Mouse (Mus musculus): ENCODE measurements around the gene Dnah8.

Dnah8 gene

DNA sequence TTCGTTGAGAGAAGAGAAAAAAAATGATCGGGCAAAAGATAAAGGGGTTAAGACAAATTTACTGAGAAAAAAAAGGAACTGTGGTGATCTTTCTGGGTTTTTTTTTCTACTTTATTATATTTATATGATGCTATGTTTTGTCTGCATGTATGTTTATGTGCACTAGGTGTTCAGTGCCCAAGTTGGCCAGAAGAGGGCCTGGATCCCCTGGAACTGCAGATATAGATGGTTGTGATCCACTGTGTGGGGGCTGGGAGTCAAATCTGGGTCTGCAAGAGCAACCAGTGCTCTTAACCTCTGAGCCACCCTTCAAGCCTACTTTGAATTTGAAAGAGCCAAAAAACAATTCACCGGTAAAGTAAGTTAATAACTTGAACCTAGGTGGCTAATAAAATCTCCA lies 256.2 kb downstream of the Dnah8 start:
- no peak for DNase-seq (ENCODE audit: low read depth)

DNA sequence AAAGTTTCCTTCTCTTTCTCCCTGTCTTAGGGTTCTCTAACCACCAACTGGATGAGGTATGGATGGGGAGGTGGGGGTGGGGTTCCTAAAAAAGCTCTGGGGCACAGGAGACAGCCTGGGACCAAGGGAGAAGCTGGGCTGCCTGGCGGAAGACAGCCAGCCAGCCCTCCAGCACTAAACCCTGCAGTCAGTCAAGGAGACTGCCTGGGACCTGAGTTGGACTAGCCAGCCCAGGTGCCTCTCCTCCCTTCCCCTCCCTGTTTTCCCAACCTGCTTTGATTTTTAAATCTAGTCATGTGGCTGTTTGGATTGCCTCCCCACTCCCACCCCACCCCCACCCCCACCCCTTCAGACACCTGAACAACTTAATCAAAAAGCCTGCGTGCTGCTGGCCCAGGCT lies 256.8 kb downstream of the Dnah8 start:
- no peak for DNase-seq (ENCODE audit: low read depth)

DNA sequence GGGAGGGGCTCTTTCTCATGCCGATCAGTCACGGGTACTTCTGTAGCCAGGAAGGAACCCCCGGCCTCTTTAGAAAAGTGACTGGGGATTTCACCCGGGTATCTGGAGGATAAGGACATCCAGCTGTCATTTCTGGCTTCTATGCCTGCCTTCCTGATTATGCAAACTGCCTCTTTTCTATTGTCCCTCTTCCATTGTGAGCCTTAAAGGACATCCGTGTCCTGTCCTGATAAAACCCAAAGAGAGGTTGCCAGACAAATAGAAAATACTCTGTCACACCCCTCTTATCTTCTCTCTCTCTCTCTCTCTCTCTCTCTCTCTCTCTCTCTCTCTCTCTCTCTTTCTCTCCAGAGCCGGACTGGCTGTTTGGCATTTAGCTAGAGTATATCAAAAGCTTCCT lies 258.1 kb downstream of the Dnah8 start:
- DNase-seq (ENCODE audit: low read depth), result no peak

DNA sequence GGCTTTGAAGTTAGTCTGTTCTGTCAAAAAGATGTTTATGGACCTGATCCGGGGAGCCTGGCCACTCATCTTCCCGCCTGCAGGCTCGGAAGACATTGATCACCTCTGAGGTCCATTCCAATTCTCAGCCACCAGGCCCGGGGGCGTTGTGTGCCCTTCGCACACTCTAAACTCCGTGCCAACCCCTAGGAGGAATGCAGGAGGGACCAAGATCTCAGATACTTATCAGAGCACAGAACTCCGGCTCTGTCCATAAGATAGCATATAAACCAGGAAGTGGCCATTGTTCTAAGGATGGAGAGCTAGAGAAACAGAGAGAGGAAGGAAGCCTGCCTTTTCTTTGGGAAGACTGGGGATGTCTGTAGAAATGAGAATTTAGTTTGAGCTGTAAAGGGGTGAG lies 259.4 kb downstream of the Dnah8 start:
- DNase-seq (ENCODE audit: low read depth), result no peak

DNA sequence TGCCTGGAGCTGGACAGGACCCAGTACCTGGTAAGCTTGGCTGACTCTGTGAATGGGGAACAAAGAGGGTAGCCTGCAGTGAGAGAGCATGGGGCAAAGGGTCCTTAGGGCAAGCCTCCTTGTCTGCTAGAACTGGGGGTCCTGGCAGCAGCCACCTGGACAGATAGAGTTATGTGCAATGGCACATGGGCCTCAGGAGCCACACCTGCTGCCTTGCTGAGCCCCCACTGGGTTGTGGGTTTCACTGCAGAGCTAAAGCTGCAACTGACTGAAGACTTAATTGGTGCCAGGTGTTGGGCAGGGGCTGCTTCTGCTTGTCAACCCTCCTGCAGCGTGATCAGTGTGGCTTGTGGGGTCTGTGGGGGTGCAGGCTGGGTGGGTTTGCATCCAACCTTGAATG lies 267.9 kb downstream of the Dnah8 start:
- DNase-seq (ENCODE audit: low read depth), result no peak

DNA sequence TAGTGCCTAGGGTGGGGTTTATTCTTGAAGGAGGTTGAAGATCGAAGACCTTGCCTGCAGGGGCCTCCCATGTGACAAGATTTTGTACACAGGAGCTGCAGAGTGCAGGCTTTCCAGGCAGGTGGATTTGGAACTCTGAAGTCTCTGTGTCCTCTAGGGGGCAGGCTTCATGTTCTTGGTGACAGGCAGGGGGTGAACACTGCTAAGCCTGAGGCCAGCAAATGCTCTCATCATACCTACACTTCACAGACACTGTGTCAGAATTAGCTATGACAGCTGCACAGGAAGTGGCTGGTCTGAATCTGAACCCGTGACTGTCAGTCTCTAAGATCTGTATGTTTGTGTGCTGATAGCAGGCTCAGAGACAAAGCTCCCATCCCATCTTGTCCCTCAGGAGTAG lies 268.6 kb downstream of the Dnah8 start:
- peak; percentile 30 for DNase-seq (ENCODE audit: low read depth)

DNA sequence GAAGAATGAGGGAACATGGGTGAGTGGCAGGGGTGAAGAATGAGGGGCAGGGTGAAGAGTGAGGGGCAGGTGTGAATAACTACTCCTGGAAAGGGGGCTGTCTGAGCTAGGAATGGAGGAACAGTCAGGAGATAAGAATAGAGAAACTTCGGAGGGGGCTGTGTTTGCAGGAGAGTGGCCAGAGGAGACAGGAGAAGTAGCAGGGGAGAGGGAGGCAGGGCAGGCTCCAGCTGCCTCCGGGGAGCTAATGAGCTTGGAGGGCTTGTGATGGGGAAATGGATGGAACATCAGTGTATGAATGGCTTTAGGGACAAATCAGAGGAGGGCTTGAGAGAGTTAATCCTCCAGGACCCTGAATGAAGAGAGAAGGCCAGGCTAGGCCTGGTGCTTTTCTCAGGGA lies 272.9 kb downstream of the Dnah8 start:
- no peak for DNase-seq (ENCODE audit: low read depth)

DNA sequence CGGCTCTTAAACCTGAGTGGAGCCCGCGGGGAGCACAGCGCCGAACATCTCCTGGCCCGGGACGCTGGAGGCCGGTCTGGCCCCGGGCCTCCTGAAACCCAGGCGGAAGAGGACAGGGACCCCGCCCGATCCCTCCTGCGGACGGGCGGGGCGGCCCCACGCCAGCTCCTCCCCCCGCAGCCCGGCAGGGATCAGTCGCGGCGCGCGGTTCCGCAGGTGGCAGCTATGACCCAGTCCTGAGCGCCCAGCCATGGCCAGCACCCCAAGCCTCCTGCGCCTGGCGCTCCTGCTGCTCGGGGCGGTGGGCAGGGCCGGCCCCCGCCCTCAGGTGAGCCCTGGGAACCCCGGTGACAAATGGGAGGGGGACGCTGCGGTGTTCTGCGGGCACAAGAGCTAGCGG lies 277.5 kb downstream of the Dnah8 start, which contains the start of gene Glp1r:
Glp1r (plus strand) TSS at position 191 of the 400 bp plus-strand sequence.
- DNase-seq (ENCODE audit: low read depth), result peak; percentile 36

DNA sequence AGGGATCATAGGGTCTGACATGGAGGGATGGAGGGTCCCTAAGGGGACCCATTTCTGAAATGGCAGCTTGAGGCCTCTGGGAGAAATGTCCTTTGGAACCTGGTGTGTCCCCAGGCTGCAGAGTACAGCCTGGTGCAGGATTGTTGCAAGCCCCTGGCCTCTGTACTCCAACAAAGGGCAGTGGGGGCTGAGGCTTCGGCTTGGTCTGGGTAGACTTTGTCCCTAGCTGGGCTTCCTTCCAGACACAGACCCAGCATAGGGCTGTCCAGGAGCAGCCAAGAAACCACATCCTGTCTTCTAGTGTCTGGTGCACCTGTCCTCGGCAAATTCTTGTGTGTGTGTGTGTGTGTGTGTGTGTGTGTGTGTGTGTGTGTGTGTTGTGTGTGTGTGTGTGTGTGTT lies 279.9 kb downstream of the Dnah8 start:
- DNase-seq (ENCODE audit: low read depth), result no peak

DNA sequence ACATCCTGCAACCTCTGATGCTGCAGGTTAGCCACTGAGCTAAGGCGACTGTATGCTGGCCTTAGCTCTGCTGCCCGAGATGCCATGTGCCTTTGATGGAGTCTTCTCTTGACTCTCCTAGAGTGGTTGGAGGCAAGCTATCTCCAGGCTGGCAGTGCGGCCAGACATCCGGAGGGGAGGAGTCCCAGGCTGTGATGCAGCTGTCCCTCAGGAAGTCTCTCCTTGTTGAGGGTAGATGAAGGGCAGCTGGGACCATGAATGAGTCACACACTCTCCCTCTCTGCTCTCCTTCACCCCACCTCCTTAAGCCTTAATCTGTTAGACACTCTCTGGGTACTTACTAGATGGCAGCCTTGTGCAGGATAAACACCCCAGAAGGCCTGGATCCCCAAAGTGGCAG lies 283.4 kb downstream of the Dnah8 start:
- no peak for DNase-seq (ENCODE audit: low read depth)

DNA sequence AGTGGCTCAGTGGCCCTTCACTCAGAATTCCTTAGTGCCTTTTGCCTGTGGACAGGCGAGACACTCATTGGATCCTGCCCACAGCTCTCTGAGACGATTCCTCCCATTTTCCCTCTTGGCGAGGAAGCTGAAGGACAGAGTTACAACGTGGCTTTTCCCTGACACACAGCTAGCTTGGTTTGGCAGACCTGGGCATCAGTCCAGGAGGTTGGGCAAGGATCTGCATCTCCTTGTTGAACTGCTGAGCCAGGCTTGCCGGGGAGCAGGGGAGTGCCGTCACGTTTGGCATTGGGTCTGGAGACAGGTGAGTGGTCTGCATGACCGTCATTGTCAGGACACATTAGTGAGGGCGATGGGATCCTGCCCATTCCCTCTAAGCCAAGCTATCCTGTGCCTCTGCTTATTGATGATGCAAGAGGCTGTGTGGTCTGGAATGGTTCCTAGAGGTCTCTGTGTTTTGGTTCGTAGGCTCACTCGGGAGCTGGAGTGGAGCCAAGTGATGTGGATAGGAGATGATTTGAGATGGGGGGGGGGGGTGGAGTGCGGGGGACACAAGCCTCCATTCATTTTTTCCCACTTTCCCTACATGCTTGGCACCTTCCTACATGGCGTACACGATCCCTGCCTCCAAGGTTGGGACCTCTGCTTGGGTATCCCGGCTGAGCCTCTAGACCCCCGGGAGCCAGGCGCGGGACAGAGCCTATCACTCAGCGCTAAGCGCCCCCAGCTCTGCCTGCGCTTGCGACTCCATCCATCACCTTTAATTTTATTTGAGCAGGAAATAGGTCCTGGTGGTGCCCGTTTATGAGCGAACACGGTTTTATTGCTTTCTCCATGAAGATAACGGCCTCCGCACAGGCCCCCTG lies 286.9 kb downstream of the Dnah8 start:
- no peak for DNase-seq (ENCODE audit: low read depth)

DNA sequence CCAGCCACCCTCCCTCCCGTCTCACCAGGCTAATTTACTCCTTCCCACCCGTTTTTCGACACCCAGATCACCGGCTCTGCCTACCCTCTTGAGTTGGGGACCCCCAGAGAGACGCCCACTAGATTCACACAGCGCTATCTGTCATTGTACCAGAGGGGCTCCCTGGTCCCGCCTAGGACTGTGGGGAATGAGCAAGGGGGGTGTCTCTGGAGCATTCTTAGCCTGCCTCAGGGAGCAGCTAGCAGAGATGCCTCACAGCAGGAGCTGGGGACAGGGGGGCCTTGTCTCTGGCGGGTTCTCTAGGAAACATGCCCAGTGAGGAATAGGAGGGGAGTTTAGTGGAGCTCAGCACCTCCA lies 287.6 kb downstream of the Dnah8 start:
- DNase-seq (ENCODE audit: low read depth), result no peak

DNA sequence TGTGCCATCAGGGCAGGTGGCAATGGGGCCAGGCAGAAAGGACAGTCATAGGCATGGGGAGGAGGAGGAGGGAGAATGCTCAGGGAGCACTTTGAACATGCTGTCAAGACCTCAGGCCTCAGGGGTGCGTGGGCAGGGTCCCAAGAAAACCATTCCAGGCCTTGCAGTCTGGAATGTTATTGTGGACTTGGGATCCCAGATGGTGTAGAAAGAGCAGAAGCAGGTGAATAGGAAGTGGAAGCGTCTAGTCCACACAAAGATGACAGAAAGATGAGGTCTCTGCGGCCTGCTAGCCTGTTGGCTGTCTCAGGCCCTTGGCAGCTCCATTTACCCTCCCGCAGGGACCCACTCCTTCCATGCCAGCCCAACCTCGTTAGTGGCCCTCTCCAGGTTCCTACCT lies 288.4 kb downstream of the Dnah8 start:
- no peak for DNase-seq (ENCODE audit: low read depth)

DNA sequence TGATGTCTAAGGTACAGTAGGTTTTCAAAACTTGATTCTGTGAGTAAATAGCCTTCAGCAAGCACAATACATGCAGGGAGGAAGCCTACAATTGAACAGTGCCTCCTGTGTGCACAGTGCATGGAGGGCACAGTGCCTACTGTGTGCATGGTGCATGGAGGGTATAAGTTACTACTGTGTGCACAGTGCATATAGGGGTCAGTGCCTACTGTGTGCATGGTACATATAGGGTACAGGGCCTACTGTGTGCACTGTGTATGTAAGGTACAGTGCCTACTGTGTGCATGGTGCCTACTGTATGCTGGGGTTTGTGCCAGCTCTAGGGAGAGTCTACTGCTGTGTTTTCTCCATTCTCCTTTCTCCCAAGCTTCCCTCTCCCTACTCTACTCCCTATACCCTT lies 290.1 kb downstream of the Dnah8 start:
- no peak for DNase-seq (ENCODE audit: low read depth)

DNA sequence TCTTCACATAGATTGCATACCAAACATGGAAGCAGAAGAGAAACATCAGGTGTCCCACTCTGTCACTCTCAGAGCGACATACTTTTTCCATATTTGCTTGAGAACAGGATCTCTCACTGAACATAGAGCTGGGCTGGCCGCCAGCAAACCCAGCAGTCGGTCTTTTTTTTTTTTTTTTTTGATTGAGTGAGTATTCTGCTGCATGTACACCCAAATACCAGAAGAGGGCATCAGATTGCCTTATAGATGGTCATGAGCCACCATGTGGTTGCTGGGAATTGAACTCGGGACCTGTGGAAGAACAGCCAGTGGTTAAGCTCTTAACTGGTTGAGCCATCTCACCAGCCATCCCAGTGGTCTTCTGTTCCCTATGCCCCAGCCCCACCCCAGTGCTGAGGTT lies 299.4 kb downstream of the Dnah8 start:
- DNase-seq (ENCODE audit: low read depth), result no peak
